Mouse (Mus musculus): ENCODE measurements around the gene Wdr62. TPM values are rescaled to one million over a fixed set of nuclear protein-coding genes. Genes with fewer than 3 reads are reported as not detected.

Wdr62 gene
- polyA plus RNA-seq, 1 experiment: 8.2 TPM

DNA sequence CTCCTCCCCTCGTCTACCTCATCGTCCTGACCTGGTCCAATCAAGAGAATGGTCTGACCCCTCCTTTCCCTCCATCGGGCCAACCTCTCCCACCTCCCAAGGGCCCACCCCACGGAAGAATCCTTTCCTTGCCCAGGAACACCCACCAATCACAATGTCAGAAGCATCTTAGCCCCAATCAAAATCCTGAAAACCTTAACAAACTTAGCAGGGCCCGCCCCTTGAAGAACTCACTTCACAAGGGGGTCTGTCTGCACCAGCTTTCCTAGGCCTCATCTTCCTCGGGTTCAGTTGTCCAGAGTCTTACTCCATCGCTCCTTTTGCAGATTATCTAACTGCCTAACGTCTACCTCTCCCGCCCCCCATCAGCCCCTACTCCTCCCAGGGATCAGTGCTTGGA lies 87.2 kb downstream of the Wdr62 start:
- Histone ChIP-seq H3K4me3 (ENCODE audit: insufficient read depth, low read length) (peak overlapping the region; percentile 94), H3K4me1 (ENCODE audit: control insufficient read depth, insufficient read depth, low read length) (peaks cover 4% of the 10 kb centered on the region), H3K27ac (ENCODE audit: insufficient read depth, low read length) (no peak overlapping the region)
- TF ChIP-seq POLR2A (IDR thresholded peaks at IDR 0.05; ENCODE audit: low read depth, low read length) (no peak), CTCF (IDR thresholded peaks at IDR 0.05; ENCODE audit: borderline replicate concordance, insufficient read depth, low read length) (no peak)

DNA sequence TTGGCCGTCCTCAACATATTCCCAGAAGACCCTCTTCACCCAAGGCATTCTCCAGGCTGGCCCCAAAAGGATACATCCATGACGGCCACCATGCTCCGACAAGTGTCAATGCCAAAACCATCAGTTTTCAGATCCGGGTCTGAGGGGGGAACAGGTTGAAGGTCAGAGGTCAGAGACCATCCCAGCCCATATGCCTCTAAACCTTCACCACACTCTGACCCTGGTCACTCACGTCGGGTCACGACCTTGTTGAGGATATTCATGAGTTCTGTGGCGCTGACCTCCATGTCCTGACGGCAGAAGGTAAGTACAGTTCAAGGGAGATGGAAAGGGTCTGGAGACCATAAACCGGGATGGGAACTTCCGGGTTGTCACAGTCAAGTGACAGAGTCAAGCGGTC lies 88.1 kb downstream of the Wdr62 start:
- no peak for TF ChIP-seq CTCF (IDR thresholded peaks at IDR 0.05; ENCODE audit: borderline replicate concordance, insufficient read depth, low read length)
- no peak for TF ChIP-seq POLR2A (IDR thresholded peaks at IDR 0.05; ENCODE audit: low read depth, low read length)
- H3K4me1 ChIP-seq (ENCODE audit: control insufficient read depth, insufficient read depth, low read length): peaks cover 4% of the 10 kb centered on the region
- no peak overlapping the region for H3K4me3 ChIP-seq (ENCODE audit: insufficient read depth, low read length)
- no peak overlapping the region for H3K27ac ChIP-seq (ENCODE audit: insufficient read depth, low read length)

Other genes starting within 250 kb of the Wdr62 start
- 3.1 and 3.6 TPM in 2 replicates for gene Zfp14, start 229.0 kb downstream of the Wdr62 start, polyA plus RNA-seq (2011; ENCODE audit: insufficient read length, low read depth, missing spikeins)
- 1.8 and 2.8 TPM in 2 replicates for gene Zfp82, start 207.5 kb downstream of the Wdr62 start, polyA plus RNA-seq (2011; ENCODE audit: insufficient read length, low read depth, missing spikeins)
- 2.3 and 2.7 TPM in 2 replicates for gene Gm26920, start 190.0 kb downstream of the Wdr62 start, polyA plus RNA-seq (2011; ENCODE audit: insufficient read length, low read depth, missing spikeins)
- gene Zfp566, start 189.9 kb downstream of the Wdr62 start, polyA plus RNA-seq (2011; ENCODE audit: insufficient read length, low read depth, missing spikeins): 2.7 and 4.8 TPM in 2 replicates
- gene Zfp260, start 185.6 kb downstream of the Wdr62 start, polyA plus RNA-seq (2011; ENCODE audit: insufficient read length, low read depth, missing spikeins): 95.0 and 119 TPM in 2 replicates
- gene Zfp382, start 158.5 kb downstream of the Wdr62 start, polyA plus RNA-seq (2011; ENCODE audit: insufficient read length, low read depth, missing spikeins): 8.4 and 9.4 TPM in 2 replicates
- 62.6 and 68.9 TPM in 2 replicates for gene Zfp146, start 110.7 kb downstream of the Wdr62 start, polyA plus RNA-seq (2011; ENCODE audit: insufficient read length, low read depth, missing spikeins)
- not detected in 2 replicates for gene Cox7a1, start 96.3 kb downstream of the Wdr62 start, polyA plus RNA-seq (2011; ENCODE audit: insufficient read length, low read depth, missing spikeins)
- gene Capns1, start 81.6 kb downstream of the Wdr62 start, polyA plus RNA-seq (2011; ENCODE audit: insufficient read length, low read depth, missing spikeins): 465 and 512 TPM in 2 replicates
- gene Polr2i, start 48.5 kb downstream of the Wdr62 start, polyA plus RNA-seq (2011; ENCODE audit: insufficient read length, low read depth, missing spikeins): 52.0 and 53.4 TPM in 2 replicates
- 83.5 and 90.8 TPM in 2 replicates for gene Tbcb, start 48.1 kb downstream of the Wdr62 start, polyA plus RNA-seq (2011; ENCODE audit: insufficient read length, low read depth, missing spikeins)
- not detected in 2 replicates for gene Ovol3, start 44.7 kb downstream of the Wdr62 start, polyA plus RNA-seq (2011; ENCODE audit: insufficient read length, low read depth, missing spikeins)
- gene Thap8, start 325 bp downstream of the Wdr62 start, polyA plus RNA-seq (2011; ENCODE audit: insufficient read length, low read depth, missing spikeins): not detected in 2 replicates
- 124 and 149 TPM in 2 replicates for gene Clip3, start 11.3 kb upstream of the Wdr62 start, polyA plus RNA-seq (2011; ENCODE audit: insufficient read length, low read depth, missing spikeins)
- gene Alkbh6, start 28.3 kb upstream of the Wdr62 start, polyA plus RNA-seq (2011; ENCODE audit: insufficient read length, low read depth, missing spikeins): 20.7 and 21.3 TPM in 2 replicates
- 1.5 and 2.6 TPM in 2 replicates for gene Syne4, start 34.4 kb upstream of the Wdr62 start, polyA plus RNA-seq (2011; ENCODE audit: insufficient read length, low read depth, missing spikeins)
- 0.67 and 0.90 TPM in 2 replicates for gene E130208F15Rik, start 41.3 kb upstream of the Wdr62 start, polyA plus RNA-seq (2011; ENCODE audit: insufficient read length, low read depth, missing spikeins)
- 6.1 and 6.8 TPM in 2 replicates for gene Sdhaf1, start 43.5 kb upstream of the Wdr62 start, polyA plus RNA-seq (2011; ENCODE audit: insufficient read length, low read depth, missing spikeins)
- 7.5 and 7.6 TPM in 2 replicates for gene Lrfn3, start 82.4 kb upstream of the Wdr62 start, polyA plus RNA-seq (2011; ENCODE audit: insufficient read length, low read depth, missing spikeins)
- gene Tyrobp, start 133.3 kb upstream of the Wdr62 start, polyA plus RNA-seq (2011; ENCODE audit: insufficient read length, low read depth, missing spikeins): 7.6 TPM in 1 of 2 replicates, not detected in the other
- gene Hcst, start 139.4 kb upstream of the Wdr62 start, polyA plus RNA-seq (2011; ENCODE audit: insufficient read length, low read depth, missing spikeins): not detected in 2 replicates
- 0.42 and 1.1 TPM in 2 replicates for gene Nfkbid, start 141.3 kb upstream of the Wdr62 start, polyA plus RNA-seq (2011; ENCODE audit: insufficient read length, low read depth, missing spikeins)
- gene Aplp1, start 165.1 kb upstream of the Wdr62 start, polyA plus RNA-seq (2011; ENCODE audit: insufficient read length, low read depth, missing spikeins): 30.8 and 34.2 TPM in 2 replicates
- gene Kirrel2, start 177.3 kb upstream of the Wdr62 start, polyA plus RNA-seq (2011; ENCODE audit: insufficient read length, low read depth, missing spikeins): not detected in 2 replicates
- gene Nphs1, start 177.9 kb upstream of the Wdr62 start, polyA plus RNA-seq (2011; ENCODE audit: insufficient read length, low read depth, missing spikeins): not detected in 2 replicates
- not detected in 2 replicates for gene Prodh2, start 213.2 kb upstream of the Wdr62 start, polyA plus RNA-seq (2011; ENCODE audit: insufficient read length, low read depth, missing spikeins)

Measured in embryonic fibroblast, embryonic 13.5 days (primary cell).